Mouse (Mus musculus) C2C12 (cell line): Measurements from ENCODE around the gene Kcnj13. TPM values are rescaled to one million over a fixed set of nuclear protein-coding genes. Genes with fewer than 3 reads are reported as not detected.

Experiments used
- H3K27me3 ChIP-seq: one replicate; pipeline ENCODE4 v1.6.1; 2011; ENCODE audit not compliant: control insufficient read depth, insufficient read depth, insufficient read length
- H3K36me3 ChIP-seq: one replicate; pipeline ENCODE4 v1.6.1; 2011; ENCODE audit not compliant: control insufficient read depth, insufficient read depth
- H3K4me3 ChIP-seq: one replicate; pipeline ENCODE4 v1.5.1; 2011; ENCODE audit warnings: mild to moderate bottlenecking, control low read depth; ENCODE audit not compliant: poor library complexity, insufficient read depth, severe bottlenecking
- H3K79me2 ChIP-seq: one replicate; pipeline ENCODE4 v1.6.1; 2011; ENCODE audit not compliant: control insufficient read depth, insufficient read depth
- H3K79me3 ChIP-seq: one replicate; pipeline ENCODE4 v1.6.1; 2011; ENCODE audit warnings: low read depth, control low read depth
- H3ac ChIP-seq: one replicate; pipeline ENCODE3; 2011; ENCODE audit warnings: low read depth; ENCODE audit not compliant: control insufficient read depth, insufficient read length
- CEBPB ChIP-seq: IDR thresholded peaks from one replicate; pipeline ENCODE4 v1.6.1; 2011; ENCODE audit warnings: low read depth, mild to moderate bottlenecking, control low read depth, moderate library complexity
- CTCF ChIP-seq: IDR thresholded peaks from one replicate; pipeline ENCODE4 v1.5.1; 2011; ENCODE audit not compliant: control insufficient read depth, insufficient read depth, insufficient read length
- FOSL1 ChIP-seq: IDR thresholded peaks from one replicate; pipeline ENCODE4 v1.8.0; 2011; ENCODE audit warnings: mild to moderate bottlenecking, low read length; ENCODE audit not compliant: poor library complexity, insufficient read depth, severe bottlenecking
- MAX ChIP-seq: IDR thresholded peaks from one replicate; pipeline ENCODE4 v1.6.1; 2011; ENCODE audit warnings: mild to moderate bottlenecking, control low read depth
- MYOD1 ChIP-seq: IDR thresholded peaks from one replicate; pipeline ENCODE4 v1.6.1; 2011; ENCODE audit warnings: low read depth; ENCODE audit not compliant: control insufficient read depth, insufficient read length
- MYOG ChIP-seq: IDR thresholded peaks from one replicate; pipeline ENCODE4 v1.6.1; 2011; ENCODE audit not compliant: control insufficient read depth, insufficient read length; ENCODE audit errors: extremely low read depth
- USF1 ChIP-seq: IDR thresholded peaks from one replicate; pipeline ENCODE4 v1.6.1; 2011; ENCODE audit warnings: low read depth, mild to moderate bottlenecking, control low read depth, moderate library complexity
- polyA plus RNA-seq: library from polyadenylated mRNA; unstranded; fragments of >200 nt; fragmentation: generic; extraction: Trizol; gene quantifications from one replicate; pipeline ENCODE4 v1.2.1, GENCODE M21; 2012; ENCODE audit warnings: missing spikeins

The Kcnj13 gene
- polyA plus RNA-seq, 1 experiment = 0.13 TPM

DNA sequence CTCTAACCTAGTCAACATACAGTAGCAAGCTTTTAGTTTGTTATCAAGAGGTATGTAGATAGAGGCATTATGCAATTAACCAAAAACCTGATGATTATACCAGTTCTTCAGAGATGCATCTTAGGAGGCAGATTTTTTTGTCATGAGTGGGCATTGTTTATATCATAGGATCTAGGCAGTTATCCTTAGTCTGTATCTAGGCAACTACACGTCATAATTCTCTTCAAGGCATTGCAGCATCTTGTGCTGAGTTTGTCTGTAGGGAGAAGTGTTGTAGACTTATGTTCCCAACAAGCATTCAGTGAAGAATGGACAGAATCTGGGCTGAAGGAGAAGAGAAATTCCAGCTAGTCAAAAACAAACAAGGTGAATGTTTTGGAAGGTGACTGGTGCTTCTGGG lies 10.2 kb upstream of the Kcnj13 start:
- Histone ChIP-seq H3K79me2 (no peaks in the 10 kb centered on the region), H3K79me3 (no peaks in the 10 kb centered on the region), H3K27me3 (no peaks in the 10 kb centered on the region), H3ac (no peak overlapping the region), H3K36me3 (peaks cover 54% of the 10 kb centered on the region), H3K4me3 (no peak overlapping the region)
- TF ChIP-seq CTCF (no peak), CEBPB (no peak), MYOG (no peak), MAX (no peak), MYOD1 (no peak), USF1 (no peak)

DNA sequence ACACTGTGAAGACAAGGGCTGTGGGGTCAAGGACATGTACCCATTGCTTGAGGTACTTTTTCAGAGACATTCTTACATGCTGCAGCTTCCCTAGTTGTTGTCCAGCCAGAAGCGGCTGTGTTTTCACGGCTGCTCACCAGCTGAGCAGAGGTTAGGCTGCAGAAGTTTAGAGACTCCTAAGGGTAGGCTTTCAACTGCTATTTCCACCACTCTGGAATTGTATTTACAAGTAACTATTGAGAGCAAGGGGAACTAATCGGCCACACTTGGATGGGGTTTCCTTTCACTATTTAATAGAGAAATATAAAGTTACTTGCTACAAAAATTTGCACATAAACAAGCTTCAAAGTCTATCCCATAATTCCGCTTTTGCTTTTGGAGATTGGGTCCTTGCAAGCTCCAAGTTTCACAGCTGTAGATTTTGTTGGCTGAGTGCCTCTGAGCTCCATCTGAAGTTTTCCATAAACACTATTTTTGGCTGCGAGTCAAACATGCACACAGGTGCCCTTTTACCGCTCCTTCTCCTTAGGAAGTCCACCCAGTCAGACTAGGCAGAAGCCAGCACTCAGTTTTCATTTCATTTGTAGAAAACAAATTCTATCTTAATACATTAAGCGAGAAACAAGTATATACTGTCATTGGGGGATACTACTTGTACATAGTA lies 2.5 kb upstream of the Kcnj13 start:
- Histone ChIP-seq H3ac (no peak overlapping the region), H3K79me3 (no peaks in the 10 kb centered on the region), H3K79me2 (no peaks in the 10 kb centered on the region), H3K36me3 (peaks cover 6% of the 10 kb centered on the region), H3K27me3 (no peaks in the 10 kb centered on the region), H3K4me3 (no peak overlapping the region)
- no peak for TF ChIP-seq CTCF
- TF ChIP-seq MYOG = no peak
- no peak for TF ChIP-seq FOSL1
- TF ChIP-seq USF1 = no peak
- TF ChIP-seq CEBPB = no peak
- TF ChIP-seq MYOD1 = no peak
- no peak for TF ChIP-seq MAX

GRCm38 (mm10) chr1:87393444-87394195 lies 909 bp downstream of the Kcnj13 start:
- no peaks in the 10 kb centered on the region for H3K27me3 ChIP-seq
- no peak for TF ChIP-seq CEBPB
- no peak for TF ChIP-seq USF1
- no peak for TF ChIP-seq MYOG
- no peak for TF ChIP-seq MAX
- no peak for TF ChIP-seq MYOD1
- TF ChIP-seq FOSL1 = no peak
- TF ChIP-seq CTCF = no peak
- no peaks in the 10 kb centered on the region for H3K79me2 ChIP-seq
- H3ac ChIP-seq = no peak overlapping the region
- H3K4me3 ChIP-seq = no peak overlapping the region
- H3K36me3 ChIP-seq = peaks cover 24% of the 10 kb centered on the region
- no peaks in the 10 kb centered on the region for H3K79me3 ChIP-seq

- no peak overlapping the region for H3K4me3 ChIP-seq
- H3K79me3 ChIP-seq = no peaks in the 10 kb centered on the region
- H3K36me3 ChIP-seq = peaks cover 57% of the 10 kb centered on the region
- H3ac ChIP-seq = no peak overlapping the region
- TF ChIP-seq CTCF (no peak), MAX (no peak), USF1 (no peak), MYOG (no peak), FOSL1 (no peak)
- no peaks in the 10 kb centered on the region for H3K27me3 ChIP-seq
- no peaks in the 10 kb centered on the region for H3K79me2 ChIP-seq
Measured at GRCm38 (mm10) chr1:87386436-87387092, 8.0 kb downstream of the Kcnj13 start.

DNA sequence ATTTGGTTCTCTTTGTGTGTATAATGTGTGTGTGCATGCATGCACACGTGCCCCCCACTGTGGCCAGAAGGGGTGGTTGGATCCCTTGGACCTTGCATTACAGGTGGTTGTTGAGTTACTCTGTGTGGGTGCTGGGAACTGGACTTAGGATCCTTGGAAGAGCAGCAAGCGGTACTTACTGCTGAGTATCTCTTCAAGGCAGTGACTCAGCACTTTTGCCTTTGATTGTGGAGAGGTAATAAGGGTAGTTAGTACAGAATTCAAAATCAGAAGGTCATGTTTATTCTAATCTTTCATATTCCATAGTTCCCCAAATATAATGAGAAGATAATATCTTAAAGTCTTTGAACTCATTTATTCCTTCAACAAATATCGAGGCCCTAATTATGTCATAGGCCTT lies 13.4 kb downstream of the Kcnj13 start:
- H3K27me3 ChIP-seq = no peaks in the 10 kb centered on the region
- H3ac ChIP-seq = no peak overlapping the region
- no peak overlapping the region for H3K4me3 ChIP-seq
- TF ChIP-seq MYOD1 (no peak), CEBPB (no peak), USF1 (no peak)
- no peaks in the 10 kb centered on the region for H3K79me3 ChIP-seq
- no peaks in the 10 kb centered on the region for H3K79me2 ChIP-seq
- peaks cover 60% of the 10 kb centered on the region for H3K36me3 ChIP-seq
